Mouse (Mus musculus) hindbrain, embryonic 13.5 days (tissue): ENCODE results near the gene 1810010H24Rik. TPM values are rescaled to one million over a fixed set of nuclear protein-coding genes. Genes with fewer than 3 reads are reported as not detected.
"Not testable (repeated sequence)": the region's sequence is repeated elsewhere in the genome, so short reads cannot be mapped to it uniquely, and the experiment has no call there.

ENCODE experiments used
- ATAC-seq: fragments of 200-750 bp; cut with Nextera tagmentation; 2 replicates; pipeline ENCODE4 v1.8.0; 2017; ENCODE audit warnings: moderate TSS enrichment; ENCODE audit not compliant: low FRiP score
- H3K27ac ChIP-seq: fragments of 300-500 bp; sonication (generic); 2 replicates; pipeline ENCODE4 v1.5.1; 2015; ENCODE audit warnings: inconsistent platforms, mild to moderate bottlenecking, moderate library complexity
- H3K27me3 ChIP-seq: fragments of 300-500 bp; sonication (generic); 2 replicates; pipeline ENCODE4 v1.6.1; 2015; ENCODE audit warnings: mild to moderate bottlenecking, inconsistent platforms
- H3K36me3 ChIP-seq: fragments of 300-500 bp; sonication (generic); 2 replicates; pipeline ENCODE4 v1.6.1; 2015; ENCODE audit warnings: mild to moderate bottlenecking, inconsistent platforms
- H3K4me1 ChIP-seq: fragments of 300-500 bp; sonication (generic); replicated peaks from 2 replicates; pipeline ENCODE4 v1.6.1; 2015; ENCODE audit warnings: inconsistent platforms
- H3K4me2 ChIP-seq: fragments of 300-500 bp; sonication (generic); 2 replicates; pipeline ENCODE4 v1.6.1; 2015; ENCODE audit warnings: inconsistent platforms, mild to moderate bottlenecking, moderate library complexity
- H3K4me3 ChIP-seq: fragments of 300-500 bp; sonication (generic); 2 replicates; pipeline ENCODE4 v1.5.1; 2015; ENCODE audit warnings: mild to moderate bottlenecking, inconsistent platforms
- H3K9ac ChIP-seq: fragments of 300-500 bp; sonication (generic); 2 replicates; pipeline ENCODE4 v1.6.1; 2015; ENCODE audit warnings: mild to moderate bottlenecking, inconsistent platforms
- H3K9me3 ChIP-seq: fragments of 300-500 bp; sonication (generic); 2 replicates; pipeline ENCODE4 v1.6.1; 2016; ENCODE audit warnings: inconsistent platforms
- WGBS: fragments of 180-500 bp; shearing (Covaris S2); methylation state at CpG from one replicate; pipeline ENCODE4 v1.1.7; 2015; 5-methylcytosine and 5-hydroxymethylcytosine counted together
- polyA plus RNA-seq: library from polyadenylated mRNA; unstranded; fragments of >200 nt; fragmentation: Nextera tagmentation; extraction: Ambion mirVana; gene quantifications from 2 replicates; pipeline ENCODE4 v1.2.1, GENCODE M21; 2015

Gene 1810010H24Rik
- polyA plus RNA-seq, 1 experiment from 2014 or later, result 5.6 TPM

- H3K27ac ChIP-seq, H3K4me1 ChIP-seq, H3K9me3 ChIP-seq, H3K9ac ChIP-seq, H3K4me3 ChIP-seq, ATAC-seq, H3K27me3 ChIP-seq, H3K4me2 ChIP-seq, H3K36me3 ChIP-seq: not testable (repeated sequence)
- 77% methylated on average over 11 of the region's 11 CpGs for WGBS
Measured at GRCm38 (mm10) chr11:107015535-107016187, 9.8 kb upstream of the 1810010H24Rik start.

GRCm38 (mm10) chr11:107016893-107017292 is 8.6 kb upstream of the 1810010H24Rik start:
- Histone ChIP-seq H3K27me3 (no peaks in the 10 kb centered on the region), H3K9ac (no peak overlapping the region), H3K36me3 (no peaks in the 10 kb centered on the region), H3K4me2 (no peak overlapping the region), H3K27ac (no peak overlapping the region), H3K4me1 (peaks cover 2% of the 10 kb centered on the region), H3K4me3 (no peak overlapping the region), H3K9me3 (no peaks in the 10 kb centered on the region)
- no peak for ATAC-seq
- 62% methylated on average over 1 of the region's 1 CpGs for WGBS

- Histone ChIP-seq H3K9ac (no peak overlapping the region), H3K27me3 (no peaks in the 10 kb centered on the region), H3K4me1 (no peaks in the 10 kb centered on the region), H3K4me3 (no peak overlapping the region), H3K9me3 (no peaks in the 10 kb centered on the region), H3K4me2 (no peak overlapping the region), H3K36me3 (no peaks in the 10 kb centered on the region), H3K27ac (no peak overlapping the region)
- WGBS, result 63% methylated on average over 6 of the region's 6 CpGs
- no peak for ATAC-seq
Measured at GRCm38 (mm10) chr11:107017339-107017886, 8.1 kb upstream of the 1810010H24Rik start.

- 23% methylated on average over 8 of the region's 8 CpGs for WGBS
Measured at GRCm38 (mm10) chr11:107018606-107019005, 6.9 kb upstream of the 1810010H24Rik start.

GRCm38 (mm10) chr11:107019318-107019717 is 6.2 kb upstream of the 1810010H24Rik start:
- H3K9me3 ChIP-seq, result no peaks in the 10 kb centered on the region
- no peaks in the 10 kb centered on the region for H3K36me3 ChIP-seq
- H3K4me2 ChIP-seq, result no peak overlapping the region
- ATAC-seq, result no peak
- H3K4me1 ChIP-seq, result peaks cover 3% of the 10 kb centered on the region; the same call in 1 of the 2 replicates
- H3K4me3 ChIP-seq, result no peak overlapping the region
- WGBS, result 38% methylated on average over 4 of the region's 4 CpGs
- no peak overlapping the region for H3K9ac ChIP-seq
- H3K27me3 ChIP-seq, result 0 out of 2 replicates have a peak, but pooled peaks cover 4% of the 10 kb centered on the region
- H3K27ac ChIP-seq, result no peak overlapping the region

More at GRCm38 (mm10) chr11:107018606-107019005, 6.9 kb upstream of the 1810010H24Rik start:
- Histone ChIP-seq H3K4me3 (no peak overlapping the region), H3K27ac (no peak overlapping the region), H3K4me1 (no peaks in the 10 kb centered on the region), H3K27me3 (0 out of 2 replicates have a peak, but pooled peaks cover 4% of the 10 kb centered on the region), H3K9ac (no peak overlapping the region), H3K4me2 (no peak overlapping the region), H3K9me3 (no peaks in the 10 kb centered on the region), H3K36me3 (no peaks in the 10 kb centered on the region)
- ATAC-seq, result no peak

GRCm38 (mm10) chr11:107019722-107020121 is 5.8 kb upstream of the 1810010H24Rik start:
- not testable (repeated sequence) for H3K27me3 ChIP-seq, H3K9me3 ChIP-seq, H3K9ac ChIP-seq, H3K36me3 ChIP-seq, H3K4me2 ChIP-seq, H3K27ac ChIP-seq, H3K4me1 ChIP-seq, H3K4me3 ChIP-seq, ATAC-seq
- WGBS, result 96% methylated on average over 5 of the region's 5 CpGs

- H3K36me3 ChIP-seq, result no peaks in the 10 kb centered on the region
- ATAC-seq, result no peak
- 92% methylated on average over 13 of the region's 13 CpGs for WGBS
- 0 out of 2 replicates have a peak, but pooled peaks cover 4% of the 10 kb centered on the region for H3K27me3 ChIP-seq
- no peak overlapping the region for H3K4me2 ChIP-seq
- H3K9ac ChIP-seq, result no peak overlapping the region
- no peak overlapping the region for H3K4me3 ChIP-seq
- H3K4me1 ChIP-seq, result peaks cover 31% of the 10 kb centered on the region
- H3K27ac ChIP-seq, result no peak overlapping the region
- no peaks in the 10 kb centered on the region for H3K9me3 ChIP-seq
Measured at GRCm38 (mm10) chr11:107022050-107022683, 3.3 kb upstream of the 1810010H24Rik start.

GRCm38 (mm10) chr11:107024406-107024805 is 1.1 kb upstream of the 1810010H24Rik start:
- 67% methylated on average over 4 of the region's 4 CpGs for WGBS
- no peak for ATAC-seq
- Histone ChIP-seq H3K36me3 (no peaks in the 10 kb centered on the region), H3K4me1 (peaks cover 37% of the 10 kb centered on the region), H3K4me3 (peak overlapping the region; percentile 52; the same call in 1 of the 2 replicates), H3K27me3 (0 out of 2 replicates have a peak, but pooled peaks cover 4% of the 10 kb centered on the region), H3K27ac (peak overlapping the region; percentile 44; the same call in 1 of the 2 replicates), H3K9ac (peak overlapping the region; percentile 6; the same call in 1 of the 2 replicates), H3K9me3 (no peaks in the 10 kb centered on the region), H3K4me2 (peak overlapping the region; percentile 90)

GRCm38 (mm10) chr11:107026554-107027430 is 1.3 kb downstream of the 1810010H24Rik start:
- 6% methylated on average over 12 of the region's 12 CpGs for WGBS
- no peak overlapping the region for H3K27ac ChIP-seq
- H3K4me3 ChIP-seq, result peak overlapping the region; percentile 60
- H3K27me3 ChIP-seq, result 0 out of 2 replicates have a peak, but pooled peaks cover 6% of the 10 kb centered on the region
- H3K4me1 ChIP-seq, result peaks cover 37% of the 10 kb centered on the region
- no peak overlapping the region for H3K9ac ChIP-seq
- no peaks in the 10 kb centered on the region for H3K9me3 ChIP-seq
- no peak for ATAC-seq
- no peaks in the 10 kb centered on the region for H3K36me3 ChIP-seq
- peak overlapping the region; percentile 90 for H3K4me2 ChIP-seq

- peak overlapping the region; percentile 79 for H3K9ac ChIP-seq
Measured at GRCm38 (mm10) chr11:107027431-107028274, 2.2 kb downstream of the 1810010H24Rik start.

GRCm38 (mm10) chr11:107028275-107028618 is 2.8 kb downstream of the 1810010H24Rik start:
- Histone ChIP-seq H3K27ac (peak overlapping the region; percentile 91), H3K4me2 (peak overlapping the region; percentile 90), H3K4me1 (peaks cover 37% of the 10 kb centered on the region), H3K9me3 (no peaks in the 10 kb centered on the region), H3K9ac (peak overlapping the region; percentile 79), H3K4me3 (peak overlapping the region; percentile 60), H3K36me3 (no peaks in the 10 kb centered on the region), H3K27me3 (0 out of 2 replicates have a peak, but pooled peaks cover 3% of the 10 kb centered on the region)
- peak; percentile 77 for ATAC-seq
- WGBS, result 2% methylated on average over 29 of the region's 29 CpGs

More at GRCm38 (mm10) chr11:107027431-107028274, 2.2 kb downstream of the 1810010H24Rik start:
- Histone ChIP-seq H3K4me2 (peak overlapping the region; percentile 90), H3K27ac (peak overlapping the region; percentile 91), H3K4me1 (peaks cover 37% of the 10 kb centered on the region), H3K9me3 (no peaks in the 10 kb centered on the region), H3K4me3 (peak overlapping the region; percentile 60), H3K36me3 (no peaks in the 10 kb centered on the region), H3K27me3 (0 out of 2 replicates have a peak, but pooled peaks cover 6% of the 10 kb centered on the region)
- WGBS, result under 1% methylated on average over 97 of the region's 107 CpGs
- ATAC-seq, result peak; percentile 93
